Mouse (Mus musculus): ENCODE results near the gene Soga1. TPM values are rescaled to one million over a fixed set of nuclear protein-coding genes. Genes with fewer than 3 reads are reported as not detected.

Gene Soga1
- total and polyA plus RNA-seq, 2 experiments from 2014 or later, result 1.1 to 21.0 TPM

- Histone ChIP-seq H3K4me3 (ENCODE audit: low read depth, low read length) (0 out of 2 replicates have a peak overlapping the region, but pooled peaks have one; percentile 0), H3K27ac (ENCODE audit: low read depth) (peak overlapping the region; percentile 84), H3K4me1 (ENCODE audit: control insufficient read depth, insufficient read depth) (peaks cover 64% of the 10 kb centered on the region), H3K9me3 (replicated peaks; ENCODE audit: control insufficient read depth, low read length) (no peaks in the 10 kb centered on the region), H3K36me3 (replicated peaks; ENCODE audit: control insufficient read depth, insufficient read depth, low read length) (peaks cover 6% of the 10 kb centered on the region; the same call in 1 of the 2 replicates), H3K9ac (replicated peaks; ENCODE audit: low read depth, low read length) (0 out of 2 replicates have a peak overlapping the region, but pooled peaks have one; percentile 17), H3K4me2 (ENCODE audit: low read depth, low read length) (peak overlapping the region; percentile 72), H3K27me3 (ENCODE audit: control insufficient read depth, insufficient read depth, low read length) (no peaks in the 10 kb centered on the region)
- WGBS, result 5% methylated on average over 3 of the region's 3 CpGs
- DNase-seq (ENCODE audit: low spot score) (no peak), ATAC-seq (ENCODE audit: insufficient read depth, low read depth) (no peak)
- TF ChIP-seq CTCF (IDR thresholded peaks at IDR 0.05; ENCODE audit: low read depth) (no peak), EP300 (IDR thresholded peaks at IDR 0.05; ENCODE audit: low read depth) (no peak)
Observed at GRCm38 (mm10) chr2:157075685-157076084, 3.4 kb downstream of the Soga1 start.

- H3K4me3 ChIP-seq (ENCODE audit: low read depth, low read length), result peak overlapping the region; percentile 3; the same call in 1 of the 2 replicates
- peaks cover 6% of the 10 kb centered on the region; the same call in 1 of the 2 replicates for H3K36me3 ChIP-seq (replicated peaks; ENCODE audit: control insufficient read depth, insufficient read depth, low read length)
- H3K4me1 ChIP-seq (ENCODE audit: control insufficient read depth, insufficient read depth), result peaks cover 69% of the 10 kb centered on the region
- DNase-seq (ENCODE audit: low spot score) (no peak), ATAC-seq (ENCODE audit: insufficient read depth, low read depth) (no peak)
- H3K9ac ChIP-seq (replicated peaks; ENCODE audit: low read depth, low read length), result 0 out of 2 replicates have a peak overlapping the region, but pooled peaks have one; percentile 22
- H3K27ac ChIP-seq (ENCODE audit: low read depth), result peak overlapping the region; percentile 84
- no peak for TF ChIP-seq EP300 (IDR thresholded peaks at IDR 0.05; ENCODE audit: low read depth)
- TF ChIP-seq CTCF (IDR thresholded peaks at IDR 0.05; ENCODE audit: low read depth), result no peak
- H3K4me2 ChIP-seq (ENCODE audit: low read depth, low read length), result peak overlapping the region; percentile 72
- 61% methylated on average over 3 of the region's 3 CpGs for WGBS
- H3K27me3 ChIP-seq (ENCODE audit: control insufficient read depth, insufficient read depth, low read length), result no peaks in the 10 kb centered on the region
- H3K9me3 ChIP-seq (replicated peaks; ENCODE audit: control insufficient read depth, low read length), result no peaks in the 10 kb centered on the region
Observed at GRCm38 (mm10) chr2:157075226-157075625, 3.8 kb downstream of the Soga1 start.

GRCm38 (mm10) chr2:157074772-157075171, 4.3 kb downstream of the Soga1 start:
- peaks cover 73% of the 10 kb centered on the region for H3K4me1 ChIP-seq (ENCODE audit: control insufficient read depth, insufficient read depth)
- peaks cover 6% of the 10 kb centered on the region; the same call in 1 of the 2 replicates for H3K36me3 ChIP-seq (replicated peaks; ENCODE audit: control insufficient read depth, insufficient read depth, low read length)
- no peaks in the 10 kb centered on the region for H3K27me3 ChIP-seq (ENCODE audit: control insufficient read depth, insufficient read depth, low read length)
- peak overlapping the region; percentile 72 for H3K4me2 ChIP-seq (ENCODE audit: low read depth, low read length)
- WGBS, result 61% methylated on average over 5 of the region's 5 CpGs
- DNase-seq (ENCODE audit: low spot score) (no peak), ATAC-seq (ENCODE audit: insufficient read depth, low read depth) (no peak)
- peak overlapping the region; percentile 84 for H3K27ac ChIP-seq (ENCODE audit: low read depth)
- no peak for TF ChIP-seq CTCF (IDR thresholded peaks at IDR 0.05; ENCODE audit: low read depth)
- TF ChIP-seq EP300 (IDR thresholded peaks at IDR 0.05; ENCODE audit: low read depth), result no peak
- no peak overlapping the region for H3K4me3 ChIP-seq (ENCODE audit: low read depth, low read length)
- H3K9me3 ChIP-seq (replicated peaks; ENCODE audit: control insufficient read depth, low read length), result no peaks in the 10 kb centered on the region
- 0 out of 2 replicates have a peak overlapping the region, but pooled peaks have one; percentile 22 for H3K9ac ChIP-seq (replicated peaks; ENCODE audit: low read depth, low read length)

- ATAC-seq (ENCODE audit: insufficient read depth, low read depth) (no peak), DNase-seq (ENCODE audit: low spot score) (no peak)
- peaks cover 79% of the 10 kb centered on the region for H3K4me1 ChIP-seq (ENCODE audit: control insufficient read depth, insufficient read depth)
- peak overlapping the region; percentile 84 for H3K27ac ChIP-seq (ENCODE audit: low read depth)
- H3K9me3 ChIP-seq (replicated peaks; ENCODE audit: control insufficient read depth, low read length), result no peaks in the 10 kb centered on the region
- no peak overlapping the region for H3K4me3 ChIP-seq (ENCODE audit: low read depth, low read length)
- peaks cover 6% of the 10 kb centered on the region; the same call in 1 of the 2 replicates for H3K36me3 ChIP-seq (replicated peaks; ENCODE audit: control insufficient read depth, insufficient read depth, low read length)
- peak overlapping the region; percentile 72 for H3K4me2 ChIP-seq (ENCODE audit: low read depth, low read length)
- TF ChIP-seq EP300 (IDR thresholded peaks at IDR 0.05; ENCODE audit: low read depth) (no peak), CTCF (IDR thresholded peaks at IDR 0.05; ENCODE audit: low read depth) (no peak)
- H3K9ac ChIP-seq (replicated peaks; ENCODE audit: low read depth, low read length), result no peak overlapping the region; the same call in 1 of the 2 replicates
- no peaks in the 10 kb centered on the region for H3K27me3 ChIP-seq (ENCODE audit: control insufficient read depth, insufficient read depth, low read length)
- WGBS, result 58% methylated on average over 9 of the region's 9 CpGs
Observed at GRCm38 (mm10) chr2:157074186-157074724, 4.8 kb downstream of the Soga1 start.

GRCm38 (mm10) chr2:157073378-157074052, 5.5 kb downstream of the Soga1 start:
- TF ChIP-seq EP300 (IDR thresholded peaks at IDR 0.05; ENCODE audit: low read depth) (no peak), CTCF (IDR thresholded peaks at IDR 0.05; ENCODE audit: low read depth) (no peak)
- Histone ChIP-seq H3K27ac (ENCODE audit: low read depth) (peak overlapping the region; percentile 84), H3K4me1 (ENCODE audit: control insufficient read depth, insufficient read depth) (peaks cover 86% of the 10 kb centered on the region), H3K27me3 (ENCODE audit: control insufficient read depth, insufficient read depth, low read length) (no peaks in the 10 kb centered on the region), H3K9ac (replicated peaks; ENCODE audit: low read depth, low read length) (no peak overlapping the region), H3K4me2 (ENCODE audit: low read depth, low read length) (no peak overlapping the region), H3K36me3 (replicated peaks; ENCODE audit: control insufficient read depth, insufficient read depth, low read length) (peaks cover 6% of the 10 kb centered on the region; the same call in 1 of the 2 replicates), H3K4me3 (ENCODE audit: low read depth, low read length) (no peak overlapping the region), H3K9me3 (replicated peaks; ENCODE audit: control insufficient read depth, low read length) (no peaks in the 10 kb centered on the region)
- ATAC-seq (ENCODE audit: insufficient read depth, low read depth) (no peak), DNase-seq (ENCODE audit: low spot score) (no peak)
- 50% methylated on average over 9 of the region's 9 CpGs for WGBS
